Mouse (Mus musculus): ENCODE results near the gene Gm4981. TPM values are rescaled to one million over a fixed set of nuclear protein-coding genes. Genes with fewer than 3 reads are reported as not detected.
"Not testable (repeated sequence)": the region's sequence is repeated elsewhere in the genome, so short reads cannot be mapped to it uniquely, and the experiment has no call there.

Gm4981 gene
- polyA plus RNA-seq, 1 experiment from 2014 or later: not detected

GRCm38 (mm10) chr10:58224827-58225785 lies 11.4 kb downstream of the Gm4981 start, which contains the start of gene AW822073:
TSS of gene AW822073 (minus strand) at chr10:58224930.
- not testable (repeated sequence) for ATAC-seq (ENCODE audit: insufficient read depth, low FRiP score, low TSS enrichment); DNase-seq (ENCODE audit: low spot score); H3K36me3 ChIP-seq (ENCODE audit: control insufficient read depth, insufficient read depth, low read length); H3K9me3 ChIP-seq (ENCODE audit: control insufficient read depth, low read length); H3K4me1 ChIP-seq (ENCODE audit: control insufficient read depth, insufficient read depth, low read length); H3K4me3 ChIP-seq (ENCODE audit: low read depth, low read length); H3K9ac ChIP-seq (ENCODE audit: low read length); H3K27ac ChIP-seq (ENCODE audit: low read depth, low read length); H3K4me2 ChIP-seq (ENCODE audit: low read depth); H3K27me3 ChIP-seq (ENCODE audit: control insufficient read depth, insufficient read depth, low read length)
- 84% methylated on average over 16 of the region's 18 CpGs for WGBS

DNA sequence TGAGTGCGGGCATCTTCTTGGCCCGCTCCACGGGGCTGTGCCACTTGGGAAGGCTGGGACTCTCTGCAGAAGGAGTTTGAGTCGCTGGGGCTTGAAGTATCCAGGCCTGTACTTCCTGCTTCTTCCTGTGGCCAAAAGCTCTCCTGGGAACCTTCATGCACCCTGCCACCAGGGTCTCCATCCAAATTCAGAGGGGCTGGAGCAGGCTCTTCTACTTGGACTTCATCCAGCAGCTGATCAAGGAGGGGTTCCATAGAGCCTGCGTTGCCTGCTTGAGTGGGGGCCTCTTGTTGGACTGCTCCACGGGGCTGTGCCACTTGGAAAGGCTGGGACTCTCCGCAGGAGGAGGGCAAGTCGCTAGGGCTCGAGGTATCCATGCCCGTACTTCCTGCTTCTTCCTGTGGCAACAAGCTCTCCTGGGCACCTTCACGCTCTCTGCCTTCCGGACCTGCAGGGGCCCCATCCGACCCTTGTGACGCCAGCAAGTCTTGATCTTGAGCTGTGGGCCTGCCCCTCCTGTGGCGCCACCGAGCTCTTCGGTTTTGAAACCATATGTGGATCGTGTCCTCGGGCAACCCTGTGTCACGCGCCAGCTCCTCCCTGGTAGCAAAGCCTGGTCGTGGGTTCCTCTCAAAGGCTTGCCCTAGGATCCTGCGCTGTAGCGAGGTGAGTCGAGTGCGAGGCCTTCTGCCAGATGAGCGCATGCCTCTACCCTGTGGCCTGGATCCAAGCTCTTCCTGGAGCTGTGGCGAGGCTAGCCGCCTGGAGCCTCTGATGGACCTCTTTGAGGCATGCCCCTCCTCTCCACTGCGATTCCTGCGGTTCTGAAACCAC lies 12.3 kb downstream of the Gm4981 start:
- not testable (repeated sequence) for H3K9me3 ChIP-seq (ENCODE audit: control insufficient read depth, low read length); ATAC-seq (ENCODE audit: insufficient read depth, low FRiP score, low TSS enrichment); H3K27ac ChIP-seq (ENCODE audit: low read depth, low read length); H3K4me2 ChIP-seq (ENCODE audit: low read depth); H3K27me3 ChIP-seq (ENCODE audit: control insufficient read depth, insufficient read depth, low read length); H3K9ac ChIP-seq (ENCODE audit: low read length); H3K4me1 ChIP-seq (ENCODE audit: control insufficient read depth, insufficient read depth, low read length); H3K36me3 ChIP-seq (ENCODE audit: control insufficient read depth, insufficient read depth, low read length); H3K4me3 ChIP-seq (ENCODE audit: low read depth, low read length)
- WGBS: 84% methylated on average over 27 of the region's 31 CpGs
- DNase-seq (ENCODE audit: low spot score): peak; percentile 24

GRCm38 (mm10) chr10:58223161-58223560 lies 13.3 kb downstream of the Gm4981 start:
- not testable (repeated sequence) for H3K4me2 ChIP-seq (ENCODE audit: low read depth); H3K36me3 ChIP-seq (ENCODE audit: control insufficient read depth, insufficient read depth, low read length); H3K4me1 ChIP-seq (ENCODE audit: control insufficient read depth, insufficient read depth, low read length); H3K4me3 ChIP-seq (ENCODE audit: low read depth, low read length); H3K27ac ChIP-seq (ENCODE audit: low read depth, low read length); ATAC-seq (ENCODE audit: insufficient read depth, low FRiP score, low TSS enrichment); H3K27me3 ChIP-seq (ENCODE audit: control insufficient read depth, insufficient read depth, low read length); H3K9ac ChIP-seq (ENCODE audit: low read length); H3K9me3 ChIP-seq (ENCODE audit: control insufficient read depth, low read length); DNase-seq (ENCODE audit: low spot score)
- 96% methylated on average over 3 of the region's 6 CpGs for WGBS

DNA sequence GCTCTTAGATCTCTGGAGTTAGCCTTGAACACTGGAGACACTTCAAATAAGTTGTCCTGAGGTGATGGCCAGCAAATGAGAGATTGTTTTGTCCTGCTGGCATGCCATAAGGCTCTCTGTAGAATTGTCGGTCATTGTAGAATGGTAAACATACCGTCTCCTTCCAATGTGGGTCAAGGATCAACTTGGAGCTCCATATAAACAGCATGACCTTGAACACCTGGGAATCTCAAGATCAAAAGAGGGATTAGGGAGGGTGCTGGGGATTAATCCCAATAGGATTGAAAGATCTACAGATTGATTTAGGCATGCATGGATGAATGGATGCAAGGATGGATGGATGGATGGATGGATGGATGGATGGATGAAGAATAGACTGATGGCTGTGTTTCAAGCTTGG lies 14.9 kb downstream of the Gm4981 start:
- H3K9me3 ChIP-seq (ENCODE audit: control insufficient read depth, low read length); H3K4me3 ChIP-seq (ENCODE audit: low read depth, low read length); H3K27me3 ChIP-seq (ENCODE audit: control insufficient read depth, insufficient read depth, low read length); DNase-seq (ENCODE audit: low spot score); H3K27ac ChIP-seq (ENCODE audit: low read depth, low read length); H3K4me2 ChIP-seq (ENCODE audit: low read depth); H3K9ac ChIP-seq (ENCODE audit: low read length); ATAC-seq (ENCODE audit: insufficient read depth, low FRiP score, low TSS enrichment); H3K36me3 ChIP-seq (ENCODE audit: control insufficient read depth, insufficient read depth, low read length); H3K4me1 ChIP-seq (ENCODE audit: control insufficient read depth, insufficient read depth, low read length): not testable (repeated sequence)
- 78% methylated on average over 2 of the region's 2 CpGs for WGBS

DNA sequence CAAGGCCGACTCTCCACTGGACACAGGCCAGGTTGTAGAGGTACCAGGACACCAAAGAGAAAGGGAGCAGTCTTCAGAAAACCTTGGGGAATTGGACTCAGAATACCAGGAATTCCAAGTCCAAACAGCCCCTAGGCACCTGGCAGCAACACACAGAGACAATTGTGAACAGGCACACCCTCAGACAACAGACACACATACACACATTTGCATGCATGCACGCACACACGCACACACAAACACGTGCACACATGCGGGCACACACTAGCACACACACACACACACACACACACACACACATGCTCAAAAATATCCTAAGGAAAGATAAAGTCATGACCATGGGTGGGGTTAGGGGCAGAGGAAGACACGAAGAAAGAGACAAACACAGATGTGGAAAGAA lies 15.8 kb downstream of the Gm4981 start:
- no peak overlapping the region for H3K9ac ChIP-seq (ENCODE audit: low read length)
- WGBS: 87% methylated on average over 6 of the region's 6 CpGs
- ATAC-seq (ENCODE audit: insufficient read depth, low FRiP score, low TSS enrichment): no peak
- H3K36me3 ChIP-seq (ENCODE audit: control insufficient read depth, insufficient read depth, low read length): no peaks in the 10 kb centered on the region
- no peaks in the 10 kb centered on the region for H3K27me3 ChIP-seq (ENCODE audit: control insufficient read depth, insufficient read depth, low read length)
- H3K4me3 ChIP-seq (ENCODE audit: low read depth, low read length): no peak overlapping the region
- no peak overlapping the region for H3K4me2 ChIP-seq (ENCODE audit: low read depth)
- no peaks in the 10 kb centered on the region for H3K4me1 ChIP-seq (ENCODE audit: control insufficient read depth, insufficient read depth, low read length)
- no peak for DNase-seq (ENCODE audit: low spot score)
- peaks cover 2% of the 10 kb centered on the region; the same call in 1 of the 2 replicates for H3K9me3 ChIP-seq (ENCODE audit: control insufficient read depth, low read length)
- H3K27ac ChIP-seq (ENCODE audit: low read depth, low read length): no peak overlapping the region

DNA sequence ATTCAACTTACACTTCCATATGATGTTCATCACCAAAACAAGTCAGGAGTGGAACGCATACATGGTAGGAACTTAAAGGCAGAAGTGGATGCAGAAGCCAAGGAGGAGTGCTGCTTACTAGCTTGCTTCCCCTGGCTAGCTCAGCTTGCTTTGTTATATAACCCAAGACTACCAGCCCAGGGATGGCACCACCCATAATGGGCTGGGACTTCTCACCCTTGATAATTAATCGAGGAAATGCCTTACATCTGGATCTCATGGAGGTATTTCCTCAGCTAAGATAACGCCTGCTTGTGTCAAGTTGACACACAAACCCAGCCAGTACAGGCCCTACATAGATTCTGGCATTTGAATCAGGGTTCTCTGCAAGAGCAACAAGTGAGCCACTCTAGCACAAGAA lies 19.1 kb downstream of the Gm4981 start:
- Histone ChIP-seq H3K27ac (ENCODE audit: low read depth, low read length) (no peak overlapping the region), H3K27me3 (ENCODE audit: control insufficient read depth, insufficient read depth, low read length) (no peaks in the 10 kb centered on the region), H3K9ac (ENCODE audit: low read length) (no peak overlapping the region), H3K36me3 (ENCODE audit: control insufficient read depth, insufficient read depth, low read length) (no peaks in the 10 kb centered on the region), H3K9me3 (ENCODE audit: control insufficient read depth, low read length) (peaks cover 2% of the 10 kb centered on the region; the same call in 1 of the 2 replicates), H3K4me3 (ENCODE audit: low read depth, low read length) (no peak overlapping the region), H3K4me2 (ENCODE audit: low read depth) (no peak overlapping the region), H3K4me1 (ENCODE audit: control insufficient read depth, insufficient read depth, low read length) (no peaks in the 10 kb centered on the region)
- ATAC-seq (ENCODE audit: insufficient read depth, low FRiP score, low TSS enrichment) (no peak), DNase-seq (ENCODE audit: low spot score) (no peak)
- whole genome bisulfite sequencing: 86% methylated on average over 3 of the region's 3 CpGs

GRCm38 (mm10) chr10:58215353-58215752 lies 21.1 kb downstream of the Gm4981 start:
- 89% methylated on average over 1 of the region's 1 CpGs for WGBS

DNA sequence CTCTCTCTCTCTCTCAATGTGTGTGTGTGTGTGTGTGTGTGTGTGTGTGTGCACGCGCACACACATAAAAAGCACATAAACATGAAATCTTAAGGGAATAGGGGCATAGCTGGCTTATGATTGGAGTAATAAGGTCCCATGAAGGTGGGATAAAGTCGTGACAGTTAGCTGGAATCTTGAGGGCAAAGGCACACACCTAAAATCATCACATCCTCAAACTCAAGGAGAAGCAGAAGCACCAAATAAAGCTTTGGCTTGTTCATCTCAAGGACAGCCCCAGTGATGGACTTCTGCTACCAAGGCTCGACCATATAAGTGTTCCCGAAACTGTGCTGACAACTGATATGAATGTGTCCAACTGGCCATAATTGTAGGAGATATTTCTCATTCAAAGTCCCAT lies 21.6 kb downstream of the Gm4981 start:
- Histone ChIP-seq H3K27ac (ENCODE audit: low read depth, low read length) (no peak overlapping the region), H3K4me2 (ENCODE audit: low read depth) (no peak overlapping the region), H3K9ac (ENCODE audit: low read length) (no peak overlapping the region), H3K36me3 (ENCODE audit: control insufficient read depth, insufficient read depth, low read length) (no peaks in the 10 kb centered on the region), H3K4me1 (ENCODE audit: control insufficient read depth, insufficient read depth, low read length) (no peaks in the 10 kb centered on the region), H3K9me3 (ENCODE audit: control insufficient read depth, low read length) (no peaks in the 10 kb centered on the region; the same call in 1 of the 2 replicates), H3K4me3 (ENCODE audit: low read depth, low read length) (no peak overlapping the region), H3K27me3 (ENCODE audit: control insufficient read depth, insufficient read depth, low read length) (no peaks in the 10 kb centered on the region)
- no peak for ATAC-seq (ENCODE audit: insufficient read depth, low FRiP score, low TSS enrichment)
- WGBS: 78% methylated on average over 5 of the region's 5 CpGs
- no peak for DNase-seq (ENCODE audit: low spot score)

More at GRCm38 (mm10) chr10:58215353-58215752, 21.1 kb downstream of the Gm4981 start:
- DNase-seq (ENCODE audit: low spot score) (no peak), ATAC-seq (ENCODE audit: insufficient read depth, low FRiP score, low TSS enrichment) (no peak)
- no peaks in the 10 kb centered on the region for H3K9me3 ChIP-seq (ENCODE audit: control insufficient read depth, low read length)
- H3K27me3 ChIP-seq (ENCODE audit: control insufficient read depth, insufficient read depth, low read length): no peaks in the 10 kb centered on the region
- H3K27ac ChIP-seq (ENCODE audit: low read depth, low read length): no peak overlapping the region
- no peak overlapping the region for H3K9ac ChIP-seq (ENCODE audit: low read length)
- H3K4me3 ChIP-seq (ENCODE audit: low read depth, low read length): no peak overlapping the region
- H3K4me2 ChIP-seq (ENCODE audit: low read depth): no peak overlapping the region
- H3K4me1 ChIP-seq (ENCODE audit: control insufficient read depth, insufficient read depth, low read length): no peaks in the 10 kb centered on the region
- no peaks in the 10 kb centered on the region for H3K36me3 ChIP-seq (ENCODE audit: control insufficient read depth, insufficient read depth, low read length)

Data from neural tube, embryonic 11.5 days (tissue).